Mouse (Mus musculus) layer of hippocampus, postnatal 36 days (tissue): ENCODE results near the gene Igf2bp2. TPM values are rescaled to one million over a fixed set of nuclear protein-coding genes. Genes with fewer than 3 reads are reported as not detected.

Experiments
- DNase-seq, 2 experiments: peaks; one replicate each; pipeline ENCODE4 v3.0.0; 2022
- total RNA-seq, 2 experiments: library from RNA; stranded (reverse); gene quantifications; 2 replicates each; pipeline ENCODE4 v1.2.3; 2021

The Igf2bp2 gene
- total RNA-seq, 2 experiments from 2014 or later = 0.37 to 0.46 TPM

DNA sequence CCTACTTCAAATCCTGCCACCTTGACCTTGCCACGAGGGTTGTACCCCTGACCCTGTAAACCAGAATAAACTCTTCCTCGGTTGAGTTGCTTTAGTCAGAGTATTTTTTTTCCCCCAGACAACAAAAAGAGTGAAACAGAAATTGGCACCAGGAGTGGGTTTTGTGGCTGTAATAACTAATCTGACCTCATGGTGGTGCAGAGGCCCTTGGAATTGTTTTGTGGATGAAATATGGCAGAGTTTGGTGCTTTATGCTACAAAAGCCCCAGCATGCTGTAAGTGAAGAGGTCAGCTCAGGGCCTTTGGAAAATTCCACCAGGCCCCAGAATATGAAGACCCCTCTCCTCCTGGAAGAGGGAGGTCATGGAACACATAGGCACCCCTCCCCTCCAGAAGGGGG lies 63.0 kb downstream of the Igf2bp2 start:
- DNase-seq = no peak

DNA sequence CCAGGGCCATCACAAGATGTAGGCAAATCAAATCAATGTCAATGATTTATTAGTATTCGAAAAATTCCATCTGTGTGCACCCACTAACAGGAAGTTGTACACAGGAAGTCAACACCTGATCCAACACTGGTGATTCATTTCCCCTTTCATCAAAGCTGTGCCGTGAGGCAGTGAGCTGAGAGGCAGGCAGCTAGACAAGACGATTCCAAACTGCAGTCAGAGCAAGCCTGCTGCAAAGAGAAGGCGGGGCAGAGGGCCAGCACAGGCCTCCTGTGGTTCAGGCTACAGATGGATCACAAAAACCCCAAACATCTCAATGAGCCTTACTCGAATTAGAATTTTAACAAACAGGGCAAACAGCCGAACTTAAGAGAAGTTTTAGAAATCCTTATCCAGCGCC lies 65.4 kb downstream of the Igf2bp2 start:
- no peak for DNase-seq

DNA sequence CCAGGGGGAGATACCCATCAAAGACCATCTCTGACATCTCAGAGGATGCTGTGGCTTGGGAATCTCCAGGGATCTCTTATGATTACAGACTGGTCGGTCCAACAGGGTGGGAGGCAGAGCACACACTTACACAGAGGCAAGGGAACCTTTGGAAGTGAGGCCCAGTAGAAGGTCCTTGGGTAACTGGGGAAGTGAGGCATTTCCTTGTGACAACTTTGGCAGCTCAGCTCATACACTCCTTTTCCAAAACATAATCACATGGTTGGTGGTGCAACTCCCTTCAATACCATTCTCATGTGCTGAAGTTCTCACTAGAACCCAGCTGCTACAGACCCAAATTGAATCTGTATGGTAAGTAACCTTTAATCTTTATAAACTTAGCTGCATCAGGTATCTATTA lies 67.3 kb downstream of the Igf2bp2 start:
- no peak for DNase-seq

DNA sequence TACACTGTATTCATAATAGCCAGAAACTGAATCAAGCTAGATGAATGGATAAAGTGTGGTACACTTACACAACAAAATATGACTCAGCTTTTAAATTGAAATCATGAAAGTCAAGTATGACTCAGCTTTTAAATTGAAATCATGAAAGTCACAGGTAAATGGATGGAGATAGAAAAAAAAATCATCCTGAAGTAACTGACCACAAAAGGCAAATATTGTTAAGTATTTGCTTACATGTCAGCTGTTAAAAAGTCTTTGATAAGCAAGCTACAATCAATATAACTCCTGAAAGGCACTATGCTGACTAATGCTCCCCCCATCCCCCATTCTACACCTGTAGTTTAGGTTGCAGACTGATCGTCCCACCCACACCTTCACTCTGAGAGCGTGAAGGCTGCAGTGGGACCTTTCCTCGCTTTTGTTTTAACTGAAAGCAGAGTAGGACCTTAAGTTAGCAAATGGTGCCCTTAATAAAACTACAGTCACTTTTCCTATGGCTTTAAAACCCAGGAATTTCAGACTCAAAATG lies 71.8 kb downstream of the Igf2bp2 start:
- no peak for DNase-seq

DNA sequence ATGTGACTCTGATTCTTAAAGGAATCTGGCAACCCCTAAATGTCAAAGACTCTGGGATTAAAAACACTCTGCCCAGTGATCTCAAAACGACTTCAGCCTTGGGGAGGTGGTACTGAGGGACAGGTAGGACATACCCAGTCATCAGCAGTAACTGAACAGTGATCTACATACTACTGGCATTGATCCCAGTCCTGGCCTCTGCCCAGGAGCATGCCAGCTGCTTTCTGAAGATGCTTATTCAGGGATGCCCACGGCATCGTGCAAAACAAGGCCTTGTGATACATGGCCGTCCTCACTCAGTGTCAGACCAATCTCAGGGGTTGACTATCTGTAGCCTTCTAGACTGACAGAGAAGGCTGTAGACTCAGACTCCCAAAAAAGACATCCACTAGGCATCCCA lies 77.7 kb downstream of the Igf2bp2 start:
- DNase-seq = no peak

DNA sequence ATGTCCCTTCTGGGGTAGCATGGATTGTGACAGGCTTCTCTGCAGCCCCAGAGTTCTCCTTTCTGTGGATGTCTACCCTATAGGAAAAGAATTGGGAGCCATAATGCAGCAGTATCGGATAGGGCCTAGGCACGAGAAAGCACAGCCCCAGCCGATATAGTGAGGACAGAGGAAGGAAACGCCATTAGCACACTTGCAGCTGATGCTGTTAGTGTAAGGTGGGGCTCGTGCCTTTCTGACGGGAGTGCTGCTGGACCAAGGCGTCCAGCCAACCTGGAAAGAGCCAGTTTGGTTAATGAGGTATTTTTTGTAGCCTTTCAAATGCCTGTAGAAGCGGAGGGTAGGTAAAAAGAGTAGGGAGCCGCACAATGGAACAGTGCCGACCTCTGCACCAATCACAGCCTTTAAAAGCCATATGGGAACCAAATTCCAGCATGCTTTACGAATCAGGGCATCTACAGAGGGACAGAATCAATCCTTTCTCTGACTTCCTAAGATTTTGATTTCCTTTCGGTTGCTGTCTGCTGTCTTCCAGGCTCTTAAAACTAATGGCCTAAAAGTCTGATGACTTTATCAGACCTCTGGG lies 82.9 kb downstream of the Igf2bp2 start:
- no peak for DNase-seq

DNA sequence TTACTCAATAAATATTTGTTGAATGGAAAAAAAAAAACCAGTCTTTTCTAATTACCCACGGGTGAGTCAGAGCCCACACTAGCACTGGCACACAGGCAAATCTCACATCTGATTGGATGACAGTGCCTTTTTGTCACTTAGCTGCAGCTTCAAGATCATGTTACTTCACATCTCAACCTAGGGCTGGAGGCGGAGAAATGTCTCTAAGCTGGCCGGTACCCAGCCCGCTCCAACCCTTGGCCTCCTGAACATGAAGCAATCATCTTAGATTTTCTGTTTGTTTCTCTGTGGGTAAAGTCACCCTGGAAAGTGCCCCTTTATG lies 86.5 kb downstream of the Igf2bp2 start:
- DNase-seq = no peak

DNA sequence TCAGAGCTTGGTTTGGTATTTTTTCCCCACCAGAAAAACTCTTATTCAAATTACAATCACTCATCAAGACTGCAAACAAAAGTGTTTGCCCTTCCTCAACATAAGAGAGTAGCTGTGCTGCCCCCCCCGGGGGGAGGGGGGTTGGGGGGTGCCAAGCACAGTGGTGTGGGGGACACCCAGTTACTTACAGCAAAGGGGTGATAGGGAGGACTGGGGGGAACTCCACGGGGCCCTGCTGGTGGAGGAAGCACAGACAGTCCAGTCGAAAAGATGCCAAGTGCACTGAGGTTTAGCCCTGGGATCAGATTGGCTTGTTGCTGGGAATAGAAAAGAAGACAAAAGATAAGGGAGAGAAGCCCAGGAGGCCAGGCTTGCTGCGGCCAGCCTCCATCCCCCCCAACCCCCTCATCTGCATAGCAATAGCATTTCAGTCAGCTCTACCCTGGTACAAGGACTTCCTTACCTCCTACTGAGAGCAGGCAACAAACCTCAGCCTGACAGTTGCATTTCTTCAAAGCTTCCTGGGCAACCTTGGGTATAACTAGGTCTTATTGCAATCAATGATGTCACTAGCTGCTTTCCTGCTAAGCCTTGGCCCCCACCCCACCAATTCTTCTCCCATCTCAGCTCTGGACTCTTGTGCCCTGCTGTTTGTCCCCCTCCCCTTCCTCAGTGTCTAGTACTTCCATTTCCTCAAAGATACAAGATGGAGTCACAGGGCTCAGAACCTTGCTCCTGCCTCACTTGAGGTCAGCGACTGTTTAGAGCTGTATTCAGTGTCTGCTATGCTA lies 87.1 kb downstream of the Igf2bp2 start:
- no peak for DNase-seq

DNA sequence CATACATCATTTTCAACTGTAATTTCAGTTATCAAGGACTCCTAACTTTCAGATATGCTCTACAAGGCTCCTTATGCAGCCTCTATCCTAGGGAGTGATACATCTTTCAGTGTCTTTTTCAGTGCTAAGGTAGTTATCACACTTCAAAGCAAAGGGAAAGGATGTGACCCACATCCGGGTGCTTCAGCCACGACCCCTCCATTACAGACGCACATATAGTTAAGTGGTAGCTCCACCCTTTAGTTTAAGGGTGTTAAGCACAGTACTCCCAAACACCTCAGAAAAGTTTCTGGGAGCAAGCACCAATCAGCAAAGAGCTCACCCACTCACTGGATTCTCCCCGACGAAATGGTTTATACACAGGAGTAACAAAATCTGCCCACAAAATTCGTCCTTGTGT lies 88.0 kb downstream of the Igf2bp2 start:
- no peak for DNase-seq

DNA sequence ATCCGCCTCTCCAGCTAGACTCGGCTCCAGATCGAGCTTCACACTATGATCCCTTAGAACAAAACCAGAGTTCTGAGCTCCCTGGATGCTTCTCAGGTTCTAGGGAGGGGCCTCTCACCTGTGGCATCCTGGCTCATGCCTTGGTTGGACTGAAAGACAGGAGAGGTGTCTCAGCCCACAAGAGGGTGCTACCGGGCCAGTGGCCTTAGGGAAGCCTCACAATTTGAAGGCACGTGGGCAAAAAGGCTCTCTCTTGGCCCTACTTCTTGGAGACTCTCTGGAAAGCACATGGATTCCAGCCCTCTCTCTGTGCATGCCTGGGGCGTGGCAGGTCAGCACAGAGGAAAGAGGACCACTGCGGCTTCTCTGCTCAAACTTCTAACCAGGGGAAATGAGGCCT lies 91.7 kb downstream of the Igf2bp2 start:
- no peak for DNase-seq

DNA sequence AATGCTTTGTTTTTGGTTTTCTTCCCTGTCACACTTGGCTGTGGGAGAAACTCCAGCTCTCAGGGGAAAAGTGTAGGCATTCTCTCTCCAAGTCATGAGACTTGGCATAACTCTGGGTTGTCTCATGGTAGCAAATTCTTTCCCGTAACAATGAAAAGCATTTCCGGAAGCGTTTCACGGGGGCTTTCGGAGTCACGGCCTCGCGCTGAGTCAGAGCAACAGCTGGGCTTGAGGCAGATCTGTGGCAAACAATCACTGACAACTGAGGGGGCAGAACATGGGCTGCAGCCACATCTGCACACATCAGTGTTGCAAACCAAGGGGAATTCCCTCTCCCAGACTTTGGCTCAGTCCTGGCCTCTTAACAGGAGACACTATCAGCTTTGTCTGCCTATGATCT lies 95.7 kb downstream of the Igf2bp2 start:
- DNase-seq = no peak

DNA sequence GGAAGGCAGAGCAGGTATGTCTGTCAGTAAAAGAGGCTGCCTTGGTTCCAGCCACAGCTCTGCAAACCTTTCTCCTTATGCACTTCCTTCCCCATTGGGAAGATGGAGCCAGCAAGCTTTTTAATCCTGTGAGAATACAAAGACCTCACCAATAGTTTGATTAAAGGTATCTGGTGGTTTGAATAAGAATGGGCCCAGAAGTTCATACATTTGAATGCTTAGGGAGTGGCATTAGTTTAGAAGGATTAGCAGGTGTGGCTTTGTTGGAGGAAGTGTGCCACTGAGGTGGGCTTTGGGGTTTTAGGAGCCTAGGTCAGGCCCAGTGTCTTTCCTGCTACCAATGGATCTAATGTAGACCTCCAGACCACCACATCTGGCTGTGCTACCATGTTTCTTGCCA lies 97.6 kb downstream of the Igf2bp2 start:
- no peak for DNase-seq

DNA sequence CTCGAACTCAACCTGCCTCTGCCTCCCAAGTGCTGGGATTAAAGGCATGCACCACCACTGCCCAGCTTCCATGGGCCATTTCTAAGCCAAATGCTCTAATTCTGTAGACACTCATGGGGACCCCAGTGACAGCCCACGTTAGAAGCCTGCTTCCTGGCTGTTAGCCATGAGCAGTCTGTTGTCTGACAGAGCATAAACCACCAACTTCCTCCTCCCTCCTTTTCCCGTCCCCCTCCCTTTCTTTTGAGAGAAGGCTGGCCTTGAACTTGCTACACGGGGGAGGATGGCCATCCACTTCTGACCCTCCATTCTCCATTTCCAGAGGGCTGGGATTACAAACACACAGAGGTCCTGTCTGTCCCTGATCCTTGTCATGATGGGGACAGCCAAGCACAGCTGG lies 100.8 kb downstream of the Igf2bp2 start:
- DNase-seq = no peak

DNA sequence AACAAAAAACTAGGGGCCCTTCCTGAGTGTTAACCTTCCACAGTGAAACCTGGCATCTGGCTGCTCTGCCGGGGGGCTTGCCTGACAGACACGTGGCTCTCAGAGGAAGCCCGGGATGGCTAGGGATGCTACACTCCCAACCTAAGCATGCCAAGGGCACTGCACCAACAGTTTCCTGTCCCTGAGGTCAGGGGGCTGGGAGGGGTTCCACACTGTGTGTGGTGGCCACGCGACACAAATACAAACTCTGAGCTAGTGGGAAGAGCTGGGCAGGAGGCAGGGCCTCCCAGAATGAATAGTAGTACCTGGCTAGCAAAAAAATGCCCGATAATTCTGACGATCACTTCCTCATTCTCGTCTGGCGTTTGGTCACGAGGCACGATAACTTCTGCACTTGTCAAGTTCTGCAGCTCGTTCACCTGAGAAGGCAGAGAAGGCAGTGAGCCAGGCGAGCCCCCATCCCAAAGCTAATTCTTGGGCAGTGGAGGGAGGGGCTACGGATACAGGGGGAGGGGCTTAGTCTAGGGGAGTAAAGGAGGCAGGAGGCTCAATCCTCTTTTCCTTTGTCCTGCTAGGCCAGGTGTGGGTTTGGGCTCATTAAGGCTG lies 101.4 kb downstream of the Igf2bp2 start:
- no peak for DNase-seq

DNA sequence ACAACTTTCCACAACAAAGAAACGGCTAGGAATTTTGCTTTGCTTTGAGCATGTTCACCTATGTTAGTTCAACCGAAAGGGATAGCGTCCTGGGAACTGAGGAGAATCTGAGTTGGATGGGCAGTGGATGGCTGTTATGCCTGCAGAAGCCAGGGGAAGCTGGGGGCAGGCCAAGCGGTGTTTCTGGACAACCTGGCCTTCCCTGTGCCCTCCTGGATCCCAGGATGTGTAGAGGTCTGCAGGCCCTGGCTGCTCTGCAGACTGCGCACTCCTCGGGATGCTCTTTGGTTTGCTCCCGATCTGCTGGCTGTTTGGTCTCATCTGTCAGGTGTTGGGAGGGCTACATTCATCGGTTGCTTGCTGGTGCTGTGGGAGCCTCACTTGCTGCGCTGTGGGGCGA lies 102.7 kb downstream of the Igf2bp2 start:
- no peak for DNase-seq

DNA sequence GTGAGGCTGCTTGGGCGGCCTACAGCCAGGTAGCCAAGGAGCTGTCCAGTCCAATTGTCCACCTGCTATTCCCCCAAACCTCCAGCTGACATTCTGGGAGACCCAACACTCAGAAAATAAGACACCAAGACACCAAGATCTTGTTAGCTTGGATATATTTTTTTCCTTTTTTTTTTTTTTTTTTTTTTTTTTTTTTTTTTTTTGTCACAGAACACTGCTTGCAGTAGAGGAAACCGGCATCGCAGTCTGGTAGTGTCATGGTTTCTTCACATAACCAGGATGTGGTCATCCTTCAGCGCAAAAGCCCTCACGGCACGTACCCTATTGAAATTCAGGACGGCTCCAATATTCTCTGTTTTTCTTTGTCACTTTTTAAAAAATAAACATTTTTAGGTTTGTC lies 104.2 kb downstream of the Igf2bp2 start:
- no peak for DNase-seq

DNA sequence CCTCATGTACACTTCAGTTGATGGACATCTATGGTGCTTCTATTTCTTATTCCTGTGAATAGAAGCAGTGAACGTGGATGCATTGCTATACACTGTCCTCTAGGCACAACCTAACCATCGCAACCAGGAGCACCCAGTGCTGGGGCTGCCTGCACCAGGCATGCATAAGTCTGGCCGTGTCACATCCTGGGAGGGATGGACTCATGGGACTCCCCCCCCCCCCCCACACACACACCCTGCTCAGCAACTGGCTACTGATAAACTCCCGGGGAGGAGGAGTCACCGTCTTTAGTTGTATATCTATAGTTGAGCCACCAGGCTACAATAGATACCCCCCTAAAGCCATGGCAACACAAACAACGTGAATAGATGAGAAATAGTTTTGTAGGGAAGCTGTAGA lies 105.6 kb downstream of the Igf2bp2 start:
- DNase-seq = no peak

DNA sequence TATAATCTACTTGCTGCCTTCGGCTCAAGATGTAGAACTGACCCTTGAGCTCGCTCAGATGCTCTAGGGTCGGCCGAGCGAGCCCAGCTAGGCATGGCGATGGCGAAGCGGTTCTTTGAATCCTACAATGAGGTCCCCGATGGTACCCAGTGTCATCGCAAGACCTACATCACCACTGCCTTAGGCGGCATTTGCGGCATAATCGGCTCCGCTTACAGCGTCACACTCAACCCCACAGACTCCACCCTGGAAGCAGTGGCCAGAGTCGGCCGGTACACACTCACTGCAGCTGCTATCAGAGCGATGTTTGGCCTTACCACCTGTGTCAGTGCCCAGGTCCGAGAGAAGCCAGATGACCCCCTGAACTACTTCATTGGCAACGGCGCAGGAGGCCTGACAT lies 109.7 kb downstream of the Igf2bp2 start:
- no peak for DNase-seq

DNA sequence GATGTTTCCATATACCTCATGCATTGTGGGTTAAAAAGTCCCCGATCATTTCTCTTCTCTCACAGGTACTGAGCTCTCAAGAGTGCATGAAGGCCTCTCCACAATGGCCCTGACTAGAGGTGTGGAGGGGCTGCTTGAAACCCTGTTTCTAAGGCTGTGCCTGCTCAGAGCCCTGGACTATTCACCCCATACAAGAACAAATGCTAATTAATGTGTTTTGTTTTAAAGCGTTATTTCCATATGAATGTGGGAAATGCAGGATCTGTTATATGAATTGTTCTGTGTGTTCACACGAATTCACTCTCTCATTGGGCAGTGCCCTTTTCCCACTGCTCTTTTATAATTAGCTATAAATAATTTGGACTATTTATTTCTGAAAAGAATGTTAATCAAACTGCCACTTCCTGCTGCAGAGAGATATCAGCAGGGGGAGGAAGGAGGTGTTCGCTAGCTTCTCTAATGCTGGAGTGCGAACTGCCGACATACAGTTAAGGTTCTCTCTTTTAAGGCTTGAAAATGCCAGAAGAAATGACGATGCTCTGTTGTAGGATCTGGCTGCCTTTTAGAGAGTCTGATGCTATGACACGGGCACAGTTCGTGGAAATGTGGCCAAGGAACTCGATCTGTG lies 116.2 kb downstream of the Igf2bp2 start:
- no peak for DNase-seq

DNA sequence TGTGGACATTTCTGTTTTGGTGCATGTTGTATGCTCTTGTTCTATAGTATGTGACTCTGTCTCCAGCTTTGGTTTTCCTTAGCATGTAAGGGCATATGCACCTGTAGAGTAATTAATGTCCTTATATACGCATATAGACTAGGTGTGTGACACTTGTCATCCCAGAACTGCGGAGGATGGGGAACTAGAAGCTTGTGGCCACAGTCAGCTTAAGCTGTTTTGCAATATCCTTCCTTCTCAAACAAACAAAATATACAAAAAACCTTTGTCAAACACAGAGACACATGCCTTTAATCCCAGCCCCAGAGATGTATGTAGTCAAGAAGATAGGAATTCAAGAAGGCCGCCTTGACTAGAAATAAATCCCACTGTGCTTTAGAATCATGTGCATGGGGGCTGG lies 117.2 kb downstream of the Igf2bp2 start:
- DNase-seq = no peak

DNA sequence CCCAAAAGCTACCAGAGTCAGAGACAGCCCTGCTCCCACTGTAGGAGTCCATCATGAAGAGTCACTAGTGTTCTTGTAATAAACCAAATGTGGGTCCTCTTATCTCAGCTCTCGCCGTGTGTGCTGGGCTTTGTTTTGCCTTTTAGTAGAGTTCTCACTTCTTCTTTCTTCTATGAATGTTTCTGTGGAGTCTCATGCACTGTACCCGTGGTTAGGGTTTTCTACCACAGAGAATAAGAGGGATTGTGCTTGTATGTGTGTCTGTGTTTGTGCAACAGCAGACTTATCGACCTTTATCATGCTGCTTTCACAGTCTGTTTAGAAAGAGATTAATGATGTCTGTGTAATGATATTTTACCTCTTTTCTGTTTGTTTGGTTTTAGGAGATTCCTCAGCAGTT lies 119.3 kb downstream of the Igf2bp2 start:
- DNase-seq = no peak

DNA sequence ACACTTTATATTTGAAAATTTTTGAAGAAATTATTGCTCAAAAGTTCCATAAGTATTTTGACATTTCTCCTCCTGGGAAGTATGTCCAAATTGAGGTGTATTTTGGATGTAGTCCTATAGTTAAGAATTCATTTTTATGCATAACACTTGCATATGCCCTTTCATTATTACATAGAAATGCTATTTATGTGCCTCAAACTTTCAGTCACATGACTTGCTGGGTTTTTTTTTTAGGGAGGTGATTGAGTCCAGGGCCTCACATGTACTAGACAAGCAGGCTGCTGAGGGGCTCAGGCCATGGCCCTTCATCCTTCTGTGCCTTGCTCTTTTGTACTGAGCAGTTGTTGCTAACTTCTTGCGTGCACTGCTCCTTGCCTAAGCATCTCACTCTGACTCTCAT lies 123.1 kb downstream of the Igf2bp2 start:
- no peak for DNase-seq

DNA sequence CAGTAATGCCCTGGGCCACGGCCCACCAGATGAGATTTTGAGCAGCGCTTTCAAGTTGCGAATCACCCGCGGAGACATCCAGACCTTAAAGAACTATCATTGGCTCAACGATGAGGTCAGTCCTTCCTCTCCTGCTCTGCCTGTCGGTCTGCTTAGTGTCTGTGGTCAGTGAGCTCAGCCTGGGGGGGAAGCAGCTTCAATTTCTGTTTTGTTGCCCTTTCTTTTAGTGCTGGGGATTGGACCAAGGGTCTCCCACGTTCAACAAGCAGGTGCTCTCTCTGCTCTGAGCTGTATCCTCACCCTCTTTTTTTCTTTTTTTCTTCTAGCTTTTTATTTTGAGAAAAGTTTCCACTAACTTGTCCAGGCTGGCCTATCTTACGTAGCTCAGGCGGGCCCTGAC lies 124.5 kb downstream of the Igf2bp2 start:
- no peak for DNase-seq

DNA sequence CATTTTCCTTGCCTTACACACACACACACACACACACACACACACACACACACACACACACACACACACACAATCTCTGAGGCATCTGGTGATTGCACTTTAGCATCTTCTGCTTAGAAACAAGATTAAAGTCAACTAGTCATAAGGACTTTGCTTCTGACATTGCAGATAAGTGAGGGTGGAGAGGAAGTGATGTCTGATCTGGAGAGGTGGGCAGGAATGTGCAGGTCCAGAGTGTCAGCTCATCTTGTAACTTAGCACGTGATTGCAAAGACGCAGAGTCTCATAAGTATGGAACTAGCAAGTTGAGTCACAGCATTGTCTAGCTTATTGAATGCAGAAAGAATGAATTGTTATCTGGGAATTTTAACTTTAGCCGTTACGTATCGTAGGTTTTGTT lies 135.6 kb downstream of the Igf2bp2 start:
- DNase-seq = no peak
